Mouse (Mus musculus) gastrocnemius, postnatal 36 days (tissue): Measurements from ENCODE around the gene Kcnh1. TPM values are rescaled to one million over a fixed set of nuclear protein-coding genes. Genes with fewer than 3 reads are reported as not detected.
A peak's percentile ranks its signal among the peaks of the same experiment; 100 is the strongest.

Experiments
- DNase-seq, 2 experiments: peaks; one replicate each; pipeline ENCODE4 v3.0.0; 2022
- intact Hi-C: fragments of 180-260 bp; cut with DNase I; formaldehyde crosslinking; loops from one replicate; pipeline ENCODE4 v1.15.1; 2025
- long read RNA-seq, 2 experiments: library from polyadenylated mRNA; stranded (forward); transcript quantifications; one replicate each; pipeline ENCODE4 v2.0.0; 2021
- total RNA-seq, 2 experiments: library from RNA; stranded (reverse); gene quantifications; 2 replicates each; pipeline ENCODE4 v1.2.3; 2021

Kcnh1 gene
- not detected for total RNA-seq
- long read RNA-seq, experiment 1: 0 reads
- long read RNA-seq, experiment 2: 0 reads

- peak; percentile 76 to 79 for DNase-seq
- intact Hi-C loops: loop anchor here (2.0 kb wide), 2 partner anchors 408 to 522 kb away; no protein-coding TSS in a partner anchor
Observed at GRCm38 (mm10) chr1:192190508-192191321, at the start of gene Kcnh1. Kcnh1 (plus strand) TSS chr1:192190774.

GRCm38 (mm10) chr1:192151179-192151578 lies 39.4 kb upstream of the Kcnh1 start:
- intact Hi-C loops: no loop called here
- DNase-seq: no peak

- DNase-seq: no peak
- intact Hi-C loops: no loop called here
Observed at GRCm38 (mm10) chr1:192171477-192171876, 19.1 kb upstream of the Kcnh1 start.

GRCm38 (mm10) chr1:192179877-192180276 lies 10.7 kb upstream of the Kcnh1 start:
- DNase-seq: no peak
- intact Hi-C loops: no loop called here

GRCm38 (mm10) chr1:192181696-192182257 lies 8.8 kb upstream of the Kcnh1 start:
- intact Hi-C loops: no loop called here
- DNase-seq: no peak

- intact Hi-C loops: no loop called here
- no peak for DNase-seq
Observed at GRCm38 (mm10) chr1:192189056-192189455, 1.5 kb upstream of the Kcnh1 start.

- intact Hi-C loops: loop anchor here (2.0 kb wide), 2 partner anchors 409 to 523 kb away; no protein-coding TSS in a partner anchor
Observed at GRCm38 (mm10) chr1:192189771-192190170, 803 bp upstream of the Kcnh1 start.

GRCm38 (mm10) chr1:192191322-192191639 lies 707 bp downstream of the Kcnh1 start:
- intact Hi-C loops: loop anchor here (2.0 kb wide), 2 partner anchors 408 to 522 kb away; no protein-coding TSS in a partner anchor
- DNase-seq: no peak

More at GRCm38 (mm10) chr1:192189771-192190170, 803 bp upstream of the Kcnh1 start:
- DNase-seq: no peak

GRCm38 (mm10) chr1:192191859-192192258 lies 1.3 kb downstream of the Kcnh1 start:
- intact Hi-C loops: loop anchor here (2.0 kb wide), 2 partner anchors 407 to 521 kb away; no protein-coding TSS in a partner anchor
- no peak for DNase-seq

GRCm38 (mm10) chr1:192192710-192193109 lies 2.1 kb downstream of the Kcnh1 start:
- intact Hi-C loops: no loop called here
- no peak for DNase-seq

- DNase-seq: no peak
- intact Hi-C loops: no loop called here
Observed at GRCm38 (mm10) chr1:192193656-192194055, 3.1 kb downstream of the Kcnh1 start.

GRCm38 (mm10) chr1:192197495-192197894 lies 6.9 kb downstream of the Kcnh1 start:
- DNase-seq: no peak
- intact Hi-C loops: no loop called here

GRCm38 (mm10) chr1:192202936-192203335 lies 12.4 kb downstream of the Kcnh1 start:
- no peak for DNase-seq
- intact Hi-C loops: no loop called here

- no peak for DNase-seq
- intact Hi-C loops: no loop called here
Observed at GRCm38 (mm10) chr1:192207956-192208355, 17.4 kb downstream of the Kcnh1 start.

- intact Hi-C loops: no loop called here
- no peak for DNase-seq
Observed at GRCm38 (mm10) chr1:192212448-192212847, 21.9 kb downstream of the Kcnh1 start.

- intact Hi-C loops: no loop called here
- DNase-seq: no peak
Observed at GRCm38 (mm10) chr1:192214666-192215065, 24.1 kb downstream of the Kcnh1 start.

- no peak for DNase-seq
- intact Hi-C loops: no loop called here
Observed at GRCm38 (mm10) chr1:192220156-192220555, 29.6 kb downstream of the Kcnh1 start.

GRCm38 (mm10) chr1:192224161-192224560 lies 33.6 kb downstream of the Kcnh1 start:
- intact Hi-C loops: no loop called here
- no peak for DNase-seq

- intact Hi-C loops: no loop called here
- DNase-seq: no peak
Observed at GRCm38 (mm10) chr1:192232696-192233095, 42.1 kb downstream of the Kcnh1 start.

GRCm38 (mm10) chr1:192246836-192247235 lies 56.3 kb downstream of the Kcnh1 start:
- intact Hi-C loops: no loop called here
- DNase-seq: no peak

GRCm38 (mm10) chr1:192259146-192259545 lies 68.6 kb downstream of the Kcnh1 start:
- no peak for DNase-seq
- intact Hi-C loops: no loop called here

- DNase-seq: no peak
Observed at GRCm38 (mm10) chr1:192259616-192260015, 69.0 kb downstream of the Kcnh1 start.

More at GRCm38 (mm10) chr1:192259616-192260015, 69.0 kb downstream of the Kcnh1 start:
- intact Hi-C loops: no loop called here
